Mouse (Mus musculus): Measurements from ENCODE around the gene Cnih4.

Gene Cnih4

DNA sequence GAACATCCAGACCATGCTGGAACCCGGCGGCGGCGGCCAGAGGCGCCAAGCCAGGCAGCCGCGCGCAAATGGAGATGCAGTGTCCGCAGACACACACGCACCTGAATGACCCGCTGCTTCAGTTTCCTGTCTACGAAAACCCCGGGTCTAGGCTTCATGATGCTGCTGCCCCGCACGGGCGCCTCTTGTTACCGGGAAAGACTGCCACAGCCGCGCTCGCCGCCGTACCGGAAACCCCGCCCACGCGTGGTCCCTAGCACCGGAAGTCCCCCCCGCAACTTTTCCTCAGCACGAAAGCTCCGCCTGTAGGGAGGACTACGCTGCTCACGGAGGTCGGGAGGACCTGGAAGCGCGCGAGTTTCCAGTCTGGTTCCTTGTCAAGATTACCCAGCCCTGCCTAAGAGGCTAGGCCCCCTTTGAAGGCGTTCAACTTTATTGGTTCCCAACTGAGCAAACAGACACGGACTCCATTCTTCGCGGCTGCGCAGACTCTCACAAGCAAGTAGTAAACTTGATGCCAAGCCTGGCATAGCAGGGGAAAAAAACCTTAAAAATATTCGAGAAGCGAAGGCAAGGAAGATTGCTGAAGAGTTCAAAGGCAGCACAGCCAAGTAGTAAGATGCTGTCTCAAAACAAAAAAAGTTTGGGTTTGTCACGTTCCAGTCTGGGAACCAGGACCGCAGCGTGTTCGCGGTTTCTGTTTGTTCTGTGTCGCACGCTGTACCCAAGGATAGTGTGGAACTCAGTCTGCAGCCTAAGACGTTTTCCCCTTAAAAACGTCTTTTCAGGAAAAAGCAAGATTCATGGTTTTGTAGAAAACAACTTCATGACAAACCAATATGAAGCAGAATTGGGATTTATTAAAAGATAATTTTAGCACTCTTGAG, at the start of gene Cnih4, which contains the start of gene Nvl:
Gene Cnih4 (plus strand): TSS at position 744 of the 887 bp plus-strand sequence.
Gene Nvl (minus strand): TSS at position 255 of the 887 bp plus-strand sequence.
- DNase-seq, result peak; percentile 94

DNA sequence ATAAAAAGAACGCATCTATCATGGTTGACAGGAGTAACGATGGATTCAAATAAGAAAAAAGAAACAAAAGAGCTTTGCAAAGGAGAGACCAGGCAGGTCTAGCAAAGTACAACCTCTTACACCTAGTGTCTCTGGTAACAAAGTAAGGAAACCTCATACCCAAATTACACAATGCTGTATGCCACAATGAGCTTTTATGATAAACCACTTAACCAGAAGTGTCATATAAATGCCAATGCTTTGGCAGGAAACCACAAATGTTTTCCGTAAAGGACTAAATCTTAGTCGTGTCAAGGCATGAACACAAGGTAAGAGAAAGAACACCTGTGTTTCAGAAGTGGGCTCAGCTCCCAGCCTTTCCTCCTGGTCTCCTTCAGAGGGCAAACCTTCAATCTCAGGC, 27.4 kb upstream of the Cnih4 start:
- DNase-seq, result no peak

DNA sequence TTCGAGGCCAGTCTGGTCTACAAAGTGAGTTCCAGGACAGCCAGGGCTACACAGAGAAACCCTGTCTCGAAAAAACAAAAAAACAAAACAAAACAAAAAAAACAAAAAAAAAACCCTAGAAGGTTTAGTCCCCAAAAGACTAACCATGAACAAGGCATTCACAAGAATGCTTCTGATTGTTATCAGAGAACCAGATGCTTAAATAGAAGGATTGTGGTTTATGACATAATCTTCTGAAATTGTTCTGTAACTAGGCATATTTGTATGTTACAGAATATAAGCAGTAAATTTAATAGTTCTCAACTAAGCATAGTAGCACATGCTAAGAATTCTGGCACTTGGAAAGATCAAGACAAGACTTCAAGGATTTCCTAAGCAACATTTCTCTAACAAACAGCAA, 20.3 kb upstream of the Cnih4 start:
- DNase-seq, result no peak

DNA sequence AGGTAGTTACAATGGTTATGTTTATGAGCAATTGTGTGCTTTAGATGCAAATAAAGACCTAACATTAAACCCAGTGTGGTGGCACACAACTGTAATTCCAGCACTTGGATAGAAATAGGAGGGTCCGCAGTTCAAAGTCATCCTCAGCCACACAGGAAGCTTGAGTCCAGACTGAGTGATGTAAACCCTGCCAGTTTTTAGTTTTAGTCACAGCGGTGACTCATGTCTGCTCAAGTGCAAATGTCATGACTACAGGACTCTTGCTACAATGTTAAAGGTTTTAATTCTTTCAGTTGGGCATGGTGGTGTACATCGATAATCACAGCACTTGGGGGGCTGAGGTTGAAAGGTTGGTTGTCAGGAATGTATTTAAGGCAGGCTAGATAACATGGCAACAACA, 18.6 kb upstream of the Cnih4 start:
- DNase-seq, result no peak

DNA sequence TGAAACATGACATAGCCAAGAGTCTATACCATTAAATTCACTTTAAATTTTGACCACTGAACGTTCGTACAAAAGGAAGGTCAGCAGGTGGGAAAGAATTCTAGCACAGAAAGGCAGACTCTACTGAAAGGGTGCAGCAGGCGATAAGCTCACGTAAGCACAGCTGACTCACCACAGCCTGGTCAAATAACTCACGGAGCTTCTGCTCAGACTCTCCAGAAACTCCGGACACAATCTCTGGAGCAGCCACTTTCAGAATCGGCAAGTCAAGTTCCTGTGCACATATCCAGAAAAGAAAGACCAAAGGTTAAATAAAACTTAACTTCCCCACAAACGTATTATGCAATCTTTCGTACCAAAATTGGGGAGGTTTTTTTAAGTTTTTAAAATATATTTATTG, 17.7 kb upstream of the Cnih4 start:
- no peak for DNase-seq

DNA sequence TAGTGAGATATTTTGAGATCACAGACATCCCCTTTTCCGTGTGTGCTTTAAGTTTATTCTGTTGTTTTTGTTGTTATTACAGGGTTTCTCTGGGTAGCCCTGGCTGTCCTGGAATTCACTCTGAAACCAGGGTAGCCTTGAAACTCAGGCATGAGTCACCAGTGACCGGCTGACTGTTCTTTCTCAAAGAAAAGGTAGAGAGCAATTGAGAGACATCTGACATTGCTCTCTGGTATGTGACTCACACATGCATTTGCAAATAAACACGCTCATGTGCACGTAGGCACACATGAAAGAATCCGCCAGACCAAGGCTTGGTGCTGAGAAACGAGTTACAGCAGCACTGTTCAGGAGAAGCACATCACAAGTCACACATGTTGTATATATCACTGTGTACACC, 12.6 kb upstream of the Cnih4 start:
- DNase-seq, result no peak

DNA sequence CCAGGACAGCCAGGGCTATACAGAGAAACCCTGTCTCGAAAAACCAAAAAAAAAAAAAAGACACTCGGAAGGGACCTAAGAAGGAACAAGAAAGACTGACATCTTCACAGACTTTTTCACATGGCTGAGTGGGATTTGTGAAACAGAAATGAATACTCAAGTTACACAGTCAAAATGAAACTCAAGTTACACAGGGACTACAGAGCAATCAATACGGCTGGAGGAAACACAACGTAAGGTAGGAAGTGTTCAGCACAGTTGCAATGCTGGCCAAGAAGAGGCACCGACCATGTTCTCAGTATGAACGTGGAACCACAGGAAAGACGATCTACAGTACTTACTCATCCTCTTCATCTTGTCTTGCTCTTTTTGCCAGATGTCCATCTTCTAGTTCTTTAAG, 5.8 kb upstream of the Cnih4 start:
- DNase-seq, result no peak

DNA sequence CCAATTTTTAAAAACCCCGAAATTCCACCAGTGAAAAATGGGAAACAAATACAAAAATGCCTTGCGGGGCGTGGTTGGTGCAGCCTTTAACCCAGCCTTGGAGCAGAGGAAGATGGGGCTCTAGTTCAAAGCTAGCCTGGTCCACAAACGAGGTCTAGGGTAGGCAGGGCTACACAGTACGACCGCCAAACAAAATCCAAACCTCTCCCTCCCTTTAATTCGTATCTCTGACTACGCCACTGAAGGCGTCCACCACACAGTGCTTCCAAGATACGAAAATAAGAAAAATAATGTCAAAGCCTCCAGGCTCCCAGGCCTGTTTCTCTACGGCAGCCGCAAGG, 914 bp upstream of the Cnih4 start:
- DNase-seq, result peak; percentile 6

DNA sequence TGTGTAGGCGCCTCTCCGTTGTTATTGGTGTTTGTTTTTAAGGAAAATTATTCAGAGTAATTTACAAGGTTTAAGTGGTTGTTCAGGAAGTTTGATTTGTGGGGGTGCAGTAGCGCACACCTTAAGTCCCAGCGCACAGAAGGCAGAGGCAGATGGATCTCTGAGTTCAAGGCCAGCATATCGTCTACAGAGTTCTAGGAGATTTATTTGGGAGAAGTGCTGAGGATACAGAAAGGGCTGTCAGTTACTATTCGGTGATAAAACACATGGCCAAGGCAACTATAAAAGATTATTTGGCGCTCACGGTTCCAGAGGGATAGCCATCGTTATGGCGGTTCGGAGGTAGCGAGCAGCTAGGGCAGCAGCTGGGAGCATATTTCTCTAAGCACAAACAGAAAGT, 473 bp downstream of the Cnih4 start:
- no peak for DNase-seq

DNA sequence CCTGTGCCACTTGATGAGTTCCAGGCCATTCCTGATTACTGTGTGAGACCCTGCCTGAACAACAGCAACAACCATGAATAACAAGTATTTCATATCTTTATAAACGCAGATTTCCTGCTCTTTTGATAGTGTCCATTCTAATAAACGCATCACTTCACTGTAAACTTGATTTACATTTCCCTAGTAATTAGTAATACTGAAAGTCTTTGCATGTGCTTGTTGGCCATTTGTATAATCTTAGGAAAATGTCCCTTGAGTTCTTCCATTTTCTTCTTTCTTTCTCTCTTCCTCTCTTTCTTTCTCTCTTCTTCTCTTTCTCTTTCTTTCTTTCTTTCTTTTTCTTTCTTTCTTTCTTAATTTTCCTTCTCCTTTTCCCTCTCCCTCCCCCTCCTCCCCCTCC, 1.7 kb downstream of the Cnih4 start:
- no peak for DNase-seq

DNA sequence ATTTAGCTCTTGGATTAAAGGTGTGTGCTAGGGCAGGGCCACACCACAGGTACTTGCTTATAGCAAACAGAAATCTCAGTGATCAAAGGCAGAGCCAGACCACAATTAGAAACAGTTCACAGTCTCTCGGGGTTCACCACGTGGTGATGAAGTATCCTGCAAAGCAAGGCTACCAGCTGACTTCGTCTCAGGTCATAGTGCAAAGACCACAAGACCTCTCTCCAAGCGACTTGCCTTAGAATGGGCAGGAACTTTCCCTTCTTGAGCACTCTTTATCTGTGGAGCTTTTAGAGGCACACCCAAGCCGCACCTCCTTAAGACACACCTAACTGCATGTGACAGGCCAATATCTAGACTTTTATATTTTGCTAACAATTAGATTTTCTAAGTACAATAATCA, 4.0 kb downstream of the Cnih4 start:
- peak; percentile 9 for DNase-seq

DNA sequence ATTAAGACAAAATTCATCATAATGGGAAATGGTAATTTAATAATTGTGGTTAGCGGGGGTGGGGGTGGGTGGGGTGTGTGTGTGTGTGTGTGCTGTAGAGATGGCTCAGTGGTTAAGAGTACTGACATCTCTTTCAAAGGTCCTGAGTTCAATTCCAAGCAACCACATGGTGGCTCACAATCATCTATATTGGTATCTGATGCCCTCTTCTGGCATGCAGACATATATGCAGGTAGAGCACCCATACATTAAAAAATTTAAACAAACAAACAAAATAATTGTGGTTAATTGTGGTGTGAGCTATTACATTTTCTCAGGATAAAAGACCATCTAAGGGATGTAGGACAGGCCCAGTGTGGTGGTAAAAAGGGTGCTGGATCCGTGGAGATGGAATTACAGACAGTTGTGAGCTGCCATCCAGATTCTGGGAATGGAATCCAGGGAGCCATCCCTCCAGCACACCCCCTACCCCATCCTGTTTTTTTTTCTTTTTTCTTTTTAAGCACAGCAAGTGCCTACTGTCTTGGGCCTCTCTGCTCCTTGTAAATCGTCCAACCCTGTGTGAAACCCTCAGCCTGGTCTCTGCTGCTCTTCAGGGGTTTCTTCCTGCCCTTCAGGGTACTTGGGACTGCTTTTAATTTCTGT, 5.0 kb downstream of the Cnih4 start:
- DNase-seq, result no peak

DNA sequence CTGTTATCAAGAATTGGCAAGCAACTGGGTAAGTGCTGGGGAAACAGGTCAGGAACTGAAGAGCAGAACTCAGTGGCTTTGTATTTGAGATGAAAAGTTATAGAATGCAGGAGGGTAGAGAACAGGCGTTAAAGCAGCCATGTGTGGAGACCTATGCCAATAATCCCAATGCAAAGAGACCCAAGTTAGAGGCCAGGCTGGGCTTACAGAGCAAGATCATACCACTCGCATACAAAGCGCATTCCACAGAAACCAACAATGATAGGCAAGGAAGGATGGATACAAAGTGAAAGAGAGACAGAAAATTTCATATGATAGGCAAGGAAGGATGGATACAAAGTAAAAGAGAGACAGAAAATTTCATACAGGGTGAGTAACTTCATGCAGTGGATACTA, 5.9 kb downstream of the Cnih4 start:
- no peak for DNase-seq

DNA sequence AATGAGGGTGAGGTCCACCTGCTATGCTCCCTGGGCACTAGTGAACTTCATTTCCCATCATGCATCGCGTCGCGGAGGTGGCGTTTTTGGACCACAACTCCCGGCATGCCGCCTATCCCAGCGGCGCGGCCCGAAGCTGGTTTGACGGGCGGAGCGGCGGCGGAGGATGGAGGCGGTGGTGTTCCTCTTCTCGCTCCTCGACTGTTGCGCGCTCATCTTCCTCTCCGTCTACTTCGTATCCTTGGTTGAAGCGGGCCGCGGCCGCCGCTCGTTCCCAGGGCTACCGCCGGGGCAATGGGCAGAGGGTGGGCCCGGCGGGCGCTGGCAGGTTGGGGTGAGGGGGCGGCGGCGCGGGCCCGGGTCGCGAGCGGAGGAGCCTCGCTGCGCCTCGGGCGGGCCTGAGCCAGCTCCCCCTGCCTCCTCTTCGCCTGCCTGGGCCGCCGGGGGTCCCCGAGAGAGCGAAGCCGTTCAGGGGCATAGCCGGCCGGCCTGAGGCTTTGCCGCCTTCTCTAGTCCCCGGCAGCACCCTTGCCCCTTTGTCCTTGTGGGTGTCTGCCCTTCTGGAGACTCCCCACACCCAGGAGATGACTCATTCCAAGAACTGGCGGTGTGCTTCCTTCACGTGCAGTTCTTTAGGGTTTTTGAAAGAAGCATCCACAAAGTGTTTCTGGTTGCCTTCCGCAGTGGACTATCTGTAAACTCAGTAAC, 6.5 kb downstream of the Cnih4 start:
- DNase-seq, result peak; percentile 96

DNA sequence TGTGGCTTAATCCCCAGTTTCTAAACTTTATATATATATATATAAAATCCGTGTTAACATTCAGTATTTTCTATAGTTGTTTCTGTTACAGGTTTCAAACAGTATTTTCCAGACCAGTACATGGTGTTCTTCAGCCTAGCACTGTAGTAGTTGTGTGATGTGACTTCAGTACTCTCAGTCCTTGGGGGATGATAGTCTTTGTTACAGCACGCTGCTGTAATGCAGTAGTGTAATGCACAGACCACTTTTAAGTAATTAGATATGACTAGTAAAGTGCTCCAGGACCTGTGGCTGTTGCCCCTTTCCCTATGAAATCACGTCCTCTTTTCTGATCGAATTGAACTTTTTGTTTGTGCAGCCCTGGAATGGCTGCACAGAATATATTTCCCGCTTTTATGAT, 7.0 kb downstream of the Cnih4 start:
- no peak for DNase-seq

DNA sequence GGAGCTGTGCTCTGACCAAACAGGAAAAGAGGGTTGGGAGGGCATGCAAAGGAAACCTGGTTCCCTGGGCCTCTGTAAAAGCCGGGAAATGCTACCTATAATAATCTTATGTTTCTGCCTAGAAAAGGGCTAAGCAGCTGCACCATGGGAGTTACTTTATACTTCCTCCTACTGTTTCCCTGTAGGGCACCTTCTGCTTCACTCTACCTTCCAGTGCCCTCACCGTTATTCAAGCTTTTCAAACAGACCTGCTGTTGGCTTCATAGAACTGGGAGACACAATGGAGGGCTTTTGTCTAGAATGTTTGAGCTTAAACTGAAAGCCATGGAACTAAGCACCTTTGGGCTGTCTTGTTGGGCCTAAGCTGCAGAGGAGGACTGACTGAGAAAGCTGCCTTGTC, 23.3 kb downstream of the Cnih4 start:
- DNase-seq, result no peak

DNA sequence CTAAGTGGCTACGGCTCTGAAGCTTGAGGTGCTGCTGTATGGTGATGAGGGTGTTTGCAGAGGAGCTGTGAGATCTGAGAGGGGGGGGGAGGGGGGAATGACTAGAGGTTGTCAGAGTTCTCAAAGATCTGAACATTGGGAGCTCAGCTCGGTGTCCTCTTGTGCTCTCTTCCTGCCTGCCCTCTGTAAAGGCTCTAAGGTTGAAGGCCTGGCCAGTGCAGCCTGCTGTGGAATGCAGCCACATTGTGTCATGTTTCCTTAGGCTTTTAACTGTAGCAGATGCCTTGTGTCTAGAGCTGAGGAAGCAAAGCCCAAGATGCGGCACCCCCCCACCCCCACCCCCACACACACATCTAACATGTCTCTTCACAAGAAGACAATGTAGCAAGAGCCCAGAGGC, 23.9 kb downstream of the Cnih4 start:
- no peak for DNase-seq

DNA sequence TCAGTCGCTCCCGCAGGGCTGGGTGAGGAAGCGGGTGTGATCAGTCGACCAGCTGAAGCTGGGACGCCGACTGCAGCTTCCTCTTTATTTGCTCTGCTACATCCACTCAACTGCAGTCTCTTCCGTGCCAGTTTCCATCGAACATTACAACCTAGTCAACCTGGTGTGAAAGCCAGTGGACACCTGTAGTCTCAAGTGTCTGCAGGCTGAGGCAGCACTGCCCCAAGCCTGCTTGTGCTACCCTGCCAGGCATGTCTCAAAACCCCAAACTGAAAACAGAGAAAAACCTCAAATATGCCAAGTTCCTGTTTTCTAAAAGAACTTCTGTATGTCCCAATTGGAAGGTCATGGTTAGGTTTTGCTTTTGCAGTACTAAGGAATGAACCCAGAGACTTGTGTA, 25.7 kb downstream of the Cnih4 start:
- DNase-seq, result peak; percentile 28

DNA sequence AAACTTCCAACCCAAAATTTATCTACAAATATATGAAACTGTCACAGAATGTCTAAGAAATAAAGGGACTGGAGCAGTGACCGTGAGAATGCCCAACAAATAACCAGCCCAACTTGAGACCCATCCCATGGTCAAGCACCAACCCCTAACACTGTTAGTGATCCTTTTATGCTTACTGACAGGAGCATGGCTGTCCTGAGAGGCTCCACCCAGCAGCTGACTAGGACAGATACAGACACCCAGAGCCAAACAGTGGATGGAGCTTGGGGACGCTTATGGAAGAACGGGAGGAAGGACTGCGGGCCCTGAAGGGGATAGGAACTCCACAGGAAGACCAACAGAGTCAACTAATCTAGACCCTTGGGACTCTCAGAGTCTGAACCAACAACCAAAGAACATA, 44.4 kb downstream of the Cnih4 start:
- no peak for DNase-seq

DNA sequence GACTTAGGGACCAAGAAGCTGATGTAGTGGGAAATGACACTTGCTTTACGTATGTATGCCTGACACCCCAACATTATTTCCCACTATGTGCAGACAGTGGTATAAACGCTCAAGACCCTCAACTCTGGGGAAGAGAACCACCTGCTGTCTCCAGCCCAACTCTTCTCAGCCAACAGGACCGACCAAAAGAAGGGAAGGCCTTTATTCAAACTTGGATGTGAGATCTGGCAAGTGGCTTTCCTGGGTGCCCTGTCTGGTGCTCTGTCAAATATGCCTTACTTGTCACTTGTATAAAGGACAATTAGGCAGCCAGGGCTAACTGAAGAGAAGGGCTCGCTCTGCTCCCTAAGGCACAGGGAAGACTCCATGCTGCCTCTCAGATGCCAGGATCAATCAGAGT, 55.0 kb downstream of the Cnih4 start:
- DNase-seq, result no peak

DNA sequence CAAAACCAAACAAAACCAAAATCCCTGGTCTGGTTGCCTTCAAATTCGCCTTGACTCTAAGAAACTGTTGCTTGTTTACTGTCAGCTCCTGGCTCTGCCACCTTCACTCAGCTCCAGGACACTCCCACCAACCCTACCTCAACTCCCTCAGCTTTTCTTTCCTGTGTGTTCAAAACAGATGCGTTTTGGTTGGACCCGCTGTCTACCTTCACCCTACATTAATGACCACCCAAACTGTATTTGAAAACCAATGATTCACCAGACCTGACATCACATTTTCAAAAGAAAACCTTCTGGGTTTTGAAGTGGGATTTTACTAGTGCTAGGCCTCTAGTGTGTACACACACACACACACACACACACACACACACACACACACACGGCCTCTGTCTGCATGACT, 65.7 kb downstream of the Cnih4 start:
- DNase-seq, result peak; percentile 21

DNA sequence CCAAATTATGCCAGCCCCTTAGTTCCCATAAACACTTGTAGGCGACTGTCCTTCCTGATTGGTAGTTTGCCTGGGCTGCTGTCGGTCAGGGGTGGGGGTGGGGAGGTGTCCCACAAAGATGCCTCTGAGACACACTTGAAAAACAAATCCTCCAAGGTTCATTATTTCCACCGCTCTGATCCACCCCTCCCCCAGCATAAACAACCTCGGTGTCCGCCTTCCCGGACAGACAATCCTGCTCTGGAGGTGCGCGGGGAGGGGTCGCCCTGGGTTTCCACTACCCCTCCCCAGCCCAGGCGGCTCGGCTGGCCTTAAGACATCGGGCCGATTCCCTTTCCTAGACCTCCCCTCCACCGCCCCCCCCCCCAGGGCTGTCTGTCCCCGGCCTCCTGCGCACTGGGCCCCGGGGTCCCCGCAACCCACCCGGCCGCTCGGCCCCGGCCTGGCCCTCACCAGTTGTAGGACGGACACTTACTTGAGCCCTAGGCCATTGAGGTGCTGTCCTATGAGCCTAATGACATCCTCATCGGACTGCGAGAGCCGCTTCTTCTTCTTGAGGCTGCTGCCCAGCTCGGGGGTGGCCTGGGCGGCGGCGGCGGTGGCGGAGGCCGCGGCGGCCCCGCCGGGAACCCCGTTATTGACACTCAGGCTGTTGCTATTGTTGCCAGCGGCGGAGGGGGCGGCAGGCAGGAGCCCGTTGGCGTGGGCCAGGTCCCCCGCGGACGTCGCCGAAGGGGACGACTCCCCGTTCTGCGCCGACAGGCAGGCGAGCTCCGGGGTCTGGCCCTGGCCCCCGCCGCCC, 66.3 kb downstream of the Cnih4 start:
- peak; percentile 59 for DNase-seq

DNA sequence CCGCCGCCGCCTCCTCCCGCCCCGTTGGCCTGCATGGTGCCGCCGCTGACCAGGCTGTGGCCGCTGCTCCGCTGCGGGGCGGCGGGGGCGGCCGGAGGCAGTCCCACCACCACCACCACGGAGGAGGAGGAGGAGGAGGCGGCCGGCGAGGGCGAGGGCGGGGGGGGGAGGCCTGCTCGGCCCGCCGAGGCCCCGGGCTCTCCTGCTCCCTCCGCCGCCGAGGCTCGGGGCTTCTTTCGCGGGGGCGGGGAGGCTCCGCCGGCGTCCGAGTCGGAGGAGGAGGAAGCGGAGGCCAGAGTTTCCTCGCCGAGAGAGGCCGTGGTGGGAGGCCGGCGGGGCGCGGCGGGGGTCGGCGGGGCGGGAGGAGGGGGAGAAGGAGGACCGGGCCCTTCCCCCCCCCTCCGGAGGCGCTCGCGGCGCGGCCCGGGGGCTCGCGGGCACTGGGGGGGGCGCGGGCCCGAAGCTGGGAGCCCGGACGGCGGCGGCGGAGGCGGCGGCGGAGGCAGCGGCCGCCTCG, 67.0 kb downstream of the Cnih4 start:
- DNase-seq, result no peak

Measured in lung, postnatal 36 days (tissue).